Mouse (Mus musculus): ENCODE measurements around the gene Bcs1l.

GRCm38 (mm10) chr1:74601267-74601962 is 13.3 kb downstream of the Bcs1l start, which contains the start of the genes Rnf25 and Stk36:
- TF ChIP-seq MAX (IDR thresholded peaks at IDR 0.05; ENCODE audit: low read length) = no peak
- no peak for TF ChIP-seq CTCF (IDR thresholded peaks at IDR 0.05 in 2 of 3, conservative IDR thresholded peaks at IDR 0.05 in 1 of 3; ENCODE audit: control insufficient read depth in 1 of 3, insufficient read depth in 1 of 3, low read depth in 2 of 3, low read length in 3 of 3, poor library complexity in 1 of 3, severe bottlenecking in 1 of 3)
- TF ChIP-seq GATA1 (IDR thresholded peaks at IDR 0.05; ENCODE audit: low read depth, low read length) = no peak
- TF ChIP-seq ZKSCAN1 (IDR thresholded peaks at IDR 0.05; ENCODE audit: low read depth, low read length) = no peak
- peak; percentile 91 to 97; a peak in 3 of 4 replicates for TF ChIP-seq POLR2A (IDR thresholded peaks at IDR 0.05; ENCODE audit: control insufficient read depth in 1 of 2, insufficient read depth in 1 of 2, low read depth in 1 of 2, low read length in 2 of 2, poor library complexity in 1 of 2)
- TF ChIP-seq UBTF (IDR thresholded peaks at IDR 0.05; ENCODE audit: borderline replicate concordance, insufficient read depth, low read depth, low read length) = no peak
- TF ChIP-seq EP300 (IDR thresholded peaks at IDR 0.05; ENCODE audit: low read depth in 1 of 2, low read length in 2 of 2) = no peak
- TF ChIP-seq E2F4 (IDR thresholded peaks at IDR 0.05; ENCODE audit: borderline replicate concordance, low read depth, low read length) = no peak
- no peak for TF ChIP-seq CHD1 (IDR thresholded peaks at IDR 0.05; ENCODE audit: low read depth, low read length)
- TF ChIP-seq USF1 (IDR thresholded peaks at IDR 0.05; ENCODE audit: low read depth, low read length) = no peak
- peak; percentile 96 for TF ChIP-seq POLR2AphosphoS2 (IDR thresholded peaks at IDR 0.05; ENCODE audit: low read length)

Data from MEL (cell line).